Mouse (Mus musculus) adrenal gland, adult 8-10 months (tissue): ENCODE measurements around the gene Gm20696. TPM values are rescaled to one million over a fixed set of nuclear protein-coding genes. Genes with fewer than 3 reads are reported as not detected.

ENCODE experiments used
- DNase-seq: peaks from one replicate; pipeline ENCODE4 v3.0.0; 2022
- microRNA-seq, 2 experiments: library from miRNA; unstranded; fragments of <30 nt; microRNA quantifications; one replicate each; pipeline ENCODE4 v1.2.0; 2022
- total RNA-seq, 4 experiments: library from RNA; stranded (reverse); gene quantifications; 2 replicates each; pipeline ENCODE4 v1.2.4; 2022

The Gm20696 gene
- total RNA-seq, 4 experiments from 2014 or later, result 3.3 to 9.8 (median 5.5) TPM

- no peak for DNase-seq
Measured at GRCm38 (mm10) chr6:99252816-99253215, 413.8 kb downstream of the Gm20696 start.

GRCm38 (mm10) chr6:99251924-99252323, 414.7 kb downstream of the Gm20696 start:
- DNase-seq, result no peak

GRCm38 (mm10) chr6:99251222-99251621, 415.4 kb downstream of the Gm20696 start:
- DNase-seq, result no peak

- DNase-seq, result no peak
Measured at GRCm38 (mm10) chr6:99249496-99250030, 417.0 kb downstream of the Gm20696 start.

- no peak for DNase-seq
Measured at GRCm38 (mm10) chr6:99248396-99248795, 418.2 kb downstream of the Gm20696 start.

- no peak for DNase-seq
Measured at GRCm38 (mm10) chr6:99241625-99242395, 424.8 kb downstream of the Gm20696 start.

GRCm38 (mm10) chr6:99240764-99241163, 425.8 kb downstream of the Gm20696 start:
- no peak for DNase-seq

GRCm38 (mm10) chr6:99235588-99235987, 431.0 kb downstream of the Gm20696 start:
- no peak for DNase-seq

- no peak for DNase-seq
Measured at GRCm38 (mm10) chr6:99233411-99233810, 433.2 kb downstream of the Gm20696 start.

GRCm38 (mm10) chr6:99228336-99228870, 438.2 kb downstream of the Gm20696 start:
- no peak for DNase-seq

GRCm38 (mm10) chr6:99221147-99221546, 445.4 kb downstream of the Gm20696 start:
- DNase-seq, result no peak

- DNase-seq, result no peak
Measured at GRCm38 (mm10) chr6:99220472-99220871, 446.1 kb downstream of the Gm20696 start.

GRCm38 (mm10) chr6:99217846-99218245, 448.8 kb downstream of the Gm20696 start:
- no peak for DNase-seq

GRCm38 (mm10) chr6:99217155-99217554, 449.4 kb downstream of the Gm20696 start:
- no peak for DNase-seq

GRCm38 (mm10) chr6:99212461-99212860, 454.1 kb downstream of the Gm20696 start:
- no peak for DNase-seq

GRCm38 (mm10) chr6:99211663-99212333, 454.8 kb downstream of the Gm20696 start:
- no peak for DNase-seq

- DNase-seq, result no peak
Measured at GRCm38 (mm10) chr6:99210161-99210560, 456.4 kb downstream of the Gm20696 start.

Small RNAs within 50 kb of the gene (microRNA-seq; reads per million reads assigned to microRNA genes)
- gene Gm22328, result 0 reads per million in 2 experiments

Other genes starting within 250 kb of the Gm20696 start
- 10 to 100 TPM; 37.1 to 93.2 (median 58.8) TPM for gene Foxp1, start 144.1 kb downstream of the Gm20696 start, total RNA-seq
- 10 to 100 TPM; 15.9 to 28.1 (median 23.3) TPM for gene Eif4e3, start within 50 bp of the Gm20696 start, total RNA-seq
- 1 to 10 TPM; 2.8 to 4.9 (median 3.8) TPM for gene Gpr27, start 25.9 kb upstream of the Gm20696 start, total RNA-seq
- not detected for gene Prok2, start 59.6 kb upstream of the Gm20696 start, total RNA-seq